In the genomic region with DNA sequence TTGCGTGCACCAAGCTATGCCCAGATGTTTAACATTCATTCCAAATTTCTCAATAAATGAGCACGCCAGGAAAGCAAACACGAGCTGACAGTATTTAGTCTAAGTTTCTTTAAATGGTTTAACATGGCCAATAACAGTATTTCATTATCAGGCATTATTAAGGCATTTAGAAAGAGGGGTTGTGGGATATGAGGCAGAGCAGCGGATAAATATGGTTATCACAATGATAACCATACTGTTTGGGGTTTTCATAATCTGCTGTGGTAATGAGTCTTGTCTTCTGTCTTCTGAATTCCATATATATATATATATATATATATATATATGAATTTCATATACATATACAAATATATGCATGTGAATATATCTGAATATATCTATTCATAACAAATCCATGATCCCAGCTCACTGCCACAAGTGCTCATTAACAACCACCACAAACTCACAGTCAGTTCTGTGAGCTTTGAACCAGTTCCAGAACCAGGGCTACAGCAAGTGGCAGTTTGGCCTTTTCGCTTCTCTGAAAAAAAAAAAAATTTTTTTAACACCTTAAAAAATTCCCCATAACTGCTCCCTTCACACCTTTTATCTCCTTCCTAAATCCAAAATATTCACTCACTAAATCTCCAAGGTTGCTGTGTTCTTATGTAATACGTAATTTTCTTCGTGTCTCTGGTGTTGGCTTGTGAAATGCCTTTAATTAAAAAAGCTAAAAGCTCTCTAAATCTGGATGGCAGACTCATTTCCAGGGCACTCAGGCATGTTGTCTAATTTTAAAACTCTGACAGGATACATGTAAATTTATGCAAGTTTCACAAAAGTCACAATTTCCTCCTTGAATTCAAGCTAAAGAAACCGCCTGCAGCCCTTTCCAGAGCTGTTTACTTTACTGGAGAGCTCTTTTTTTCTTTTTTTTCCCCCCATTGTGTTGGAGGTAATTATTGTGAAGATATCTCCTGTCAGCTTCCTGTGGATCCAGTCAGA, we compare ENCODE assay signal across 9 mouse cellular contexts.
DNase-seq lines count a peak whose midpoint lies in the region; ATAC-seq lines count a peak whose summit lies in the region.
"Had no signal": no experiment of that assay in that cellular context is flagged by ENCODE, and none has a peak within 500 bp of the region (broad histone marks: within the 10 kb centered on the region; RNA-seq: fewer than 3 reads in every experiment).

No protein-coding gene starts in this region.

- ATAC-seq in forebrain, embryonic 16.5 days, result peak; percentile 56
- no peak for ATAC-seq in forebrain, embryonic 13.5 days
- ATAC-seq in kidney, embryonic 14.5 days (ENCODE audit: low FRiP score, low TSS enrichment), result no peak

- H3K27ac ChIP-seq in forebrain, embryonic 16.5 days (ENCODE audit: low read length), result peak overlapping the region; percentile 22
- H3K27ac ChIP-seq in forebrain, embryonic 13.5 days, result no peak overlapping the region
- peak overlapping the region; percentile 83; the same call in 1 of the 2 replicates for H3K27ac ChIP-seq in kidney, embryonic 14.5 days (ENCODE audit: low read depth, low read length)

- peaks cover 17% of the 10 kb centered on the region for H3K4me1 ChIP-seq in forebrain, embryonic 16.5 days (replicated peaks; ENCODE audit: control insufficient read depth, insufficient read depth, low read length)
- peaks cover 25% of the 10 kb centered on the region for H3K4me1 ChIP-seq in forebrain, embryonic 13.5 days
- H3K4me1 ChIP-seq in kidney, embryonic 14.5 days (ENCODE audit: control insufficient read depth, insufficient read depth, low read length), result peaks cover 28% of the 10 kb centered on the region

- DNase-seq in kidney, postnatal 4 days, result no peak
- peak; percentile 55 for DNase-seq in right cerebral cortex, adult 18-20 months
- DNase-seq in right cerebral cortex, postnatal 25 days, result no peak
- peak; percentile 86 for DNase-seq in telencephalon, adult 2 months (ENCODE audit: low read depth, low spot score)
- no peak for DNase-seq in gastrocnemius, postnatal 10 days

- 48% methylated on average over 8 of the region's 8 CpGs for WGBS in forebrain, embryonic 16.5 days
- 60% methylated on average over 8 of the region's 8 CpGs for WGBS in forebrain, embryonic 13.5 days
- WGBS in kidney, embryonic 14.5 days, result 69% methylated on average over 8 of the region's 8 CpGs

- H3K9ac ChIP-seq in forebrain, embryonic 16.5 days (replicated peaks; ENCODE audit: low read depth, low read length), result no peak overlapping the region
- H3K9ac ChIP-seq in forebrain, embryonic 13.5 days, result no peak overlapping the region
- H3K9ac ChIP-seq in kidney, embryonic 14.5 days (ENCODE audit: low read depth, low read length), result no peak overlapping the region
- H3K9ac ChIP-seq: limb, embryonic 12.5 days had no signal

- H3K4me3 ChIP-seq in forebrain, embryonic 16.5 days (replicated peaks; ENCODE audit: low read length), result no peak overlapping the region
- no peak overlapping the region for H3K4me3 ChIP-seq in forebrain, embryonic 13.5 days
- H3K4me3 ChIP-seq in kidney, embryonic 14.5 days (ENCODE audit: low read length), result no peak overlapping the region
- H3K4me3 ChIP-seq: limb, embryonic 12.5 days had no signal

- H3K4me2 ChIP-seq in forebrain, embryonic 16.5 days (ENCODE audit: low read length), result peak overlapping the region; percentile 28; the same call in 1 of the 2 replicates
- H3K4me2 ChIP-seq in forebrain, embryonic 13.5 days, result no peak overlapping the region
- no peak overlapping the region for H3K4me2 ChIP-seq in kidney, embryonic 14.5 days (replicated peaks; ENCODE audit: low read depth, low read length)

- no peaks in the 10 kb centered on the region for H3K9me3 ChIP-seq in forebrain, embryonic 16.5 days (ENCODE audit: control insufficient read depth, low read length)
- H3K9me3 ChIP-seq in forebrain, embryonic 13.5 days (replicated peaks), result no peaks in the 10 kb centered on the region
- no peaks in the 10 kb centered on the region for H3K9me3 ChIP-seq in kidney, embryonic 14.5 days (ENCODE audit: control insufficient read depth, low read length)
- H3K9me3 ChIP-seq: limb, embryonic 12.5 days had no signal

- no peaks in the 10 kb centered on the region for H3K36me3 ChIP-seq in forebrain, embryonic 16.5 days (ENCODE audit: control insufficient read depth, insufficient read depth)
- H3K36me3 ChIP-seq in forebrain, embryonic 13.5 days (ENCODE audit: poor library complexity, severe bottlenecking), result no peaks in the 10 kb centered on the region
- no peaks in the 10 kb centered on the region for H3K36me3 ChIP-seq in kidney, embryonic 14.5 days (ENCODE audit: control insufficient read depth, insufficient read depth, low read length)

- no peaks in the 10 kb centered on the region for H3K27me3 ChIP-seq in forebrain, embryonic 16.5 days (replicated peaks; ENCODE audit: control insufficient read depth, insufficient read depth, low read length)
- no peaks in the 10 kb centered on the region for H3K27me3 ChIP-seq in forebrain, embryonic 13.5 days
- H3K27me3 ChIP-seq in kidney, embryonic 14.5 days (ENCODE audit: control insufficient read depth, insufficient read depth, low read length), result no peaks in the 10 kb centered on the region
- H3K27me3 ChIP-seq: limb, embryonic 12.5 days had no signal

Comparison
In these comparisons a context has a peak if more than half of its experiments do, and no peak if none do; other contexts are left out.
1. DNase-seq: peak in right cerebral cortex, adult 18-20 months (single experiment) and telencephalon, adult 2 months (single experiment); none in kidney, postnatal 4 days (0 of 2), right cerebral cortex, postnatal 25 days (single experiment) and gastrocnemius, postnatal 10 days (single experiment).